Mouse (Mus musculus) 416B (cell line): ENCODE results near the gene Nf1.
A peak's percentile ranks its signal among the peaks of the same experiment; 100 is the strongest.

ENCODE experiments used
- DNase-seq: peaks from one replicate; pipeline ENCODE4 v3.0.0; 2011; ENCODE audit warnings: low read depth

Gene Nf1

GRCm38 (mm10) chr11:79460756-79461450 is 121.4 kb downstream of the Nf1 start:
- peak; percentile 47 for DNase-seq

DNA sequence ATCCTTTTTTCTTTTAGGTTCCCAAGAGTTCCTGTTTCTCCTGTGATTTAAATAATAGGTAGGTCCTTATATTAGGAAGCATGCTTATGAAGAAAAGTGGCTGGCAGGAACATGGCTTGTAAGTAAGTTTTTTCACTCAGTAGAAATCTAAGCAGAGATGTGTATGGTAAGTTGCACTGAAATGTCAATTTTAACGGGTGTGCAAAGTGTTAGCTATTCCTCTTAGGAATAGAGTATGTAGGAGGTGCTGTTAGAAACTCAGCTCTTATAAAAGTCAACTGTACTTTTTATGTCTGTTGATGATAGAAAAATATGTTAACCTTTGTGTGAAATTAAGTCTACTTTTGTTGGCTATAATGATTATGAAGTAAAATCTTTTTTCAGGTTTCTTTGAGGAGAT is 128.6 kb downstream of the Nf1 start:
- DNase-seq, result no peak

DNA sequence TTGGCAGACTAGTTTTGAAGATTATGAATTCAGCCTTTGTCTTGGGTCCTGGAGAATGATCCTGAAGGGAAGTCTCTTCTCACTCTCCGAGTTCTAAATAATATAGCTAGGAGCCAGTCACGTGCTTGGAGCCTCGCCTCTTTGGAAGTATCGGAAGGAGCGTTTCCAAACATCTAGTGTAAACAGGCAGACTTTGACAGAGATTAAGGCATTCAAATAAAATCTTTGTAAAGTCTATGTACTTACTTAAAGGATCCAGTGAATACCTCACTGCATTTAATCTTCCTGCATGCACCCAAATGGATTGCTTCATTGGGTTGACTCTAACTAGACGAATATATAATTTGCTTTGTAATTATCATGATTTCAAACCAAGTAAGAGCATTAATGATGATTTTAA is 143.9 kb downstream of the Nf1 start:
- DNase-seq, result no peak

DNA sequence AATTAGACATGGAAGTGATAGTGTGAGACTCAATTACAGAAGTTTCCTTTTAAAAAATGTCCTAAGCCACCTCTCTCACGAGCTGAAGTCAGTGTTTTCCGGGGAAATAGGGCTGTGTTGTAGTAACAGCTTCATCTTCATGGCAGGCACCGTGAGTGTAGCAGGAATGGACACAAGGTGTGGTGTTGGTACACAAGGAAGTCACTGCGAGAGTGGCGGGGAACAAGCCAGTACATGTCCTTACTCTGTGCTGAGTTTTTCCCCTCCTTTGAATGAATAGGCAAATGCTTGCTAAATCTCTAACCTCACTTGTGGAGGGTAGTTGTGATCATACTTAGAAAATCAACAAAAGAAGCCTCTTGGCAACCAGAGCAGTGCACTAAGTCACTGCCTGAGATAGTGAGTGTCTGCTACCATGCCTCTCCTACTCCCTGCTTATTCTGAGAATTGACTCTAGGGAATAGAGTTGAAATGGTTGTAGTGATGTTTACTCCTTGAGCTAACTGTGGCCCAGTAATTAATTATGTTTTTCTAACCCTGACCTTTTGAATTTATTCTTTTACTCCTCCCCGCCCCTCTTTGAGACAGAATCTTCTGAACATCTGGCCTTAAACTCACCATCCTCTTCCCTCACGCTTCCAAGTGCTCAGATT is 144.5 kb downstream of the Nf1 start:
- no peak for DNase-seq

- no peak for DNase-seq
Measured at GRCm38 (mm10) chr11:79484721-79485120, 145.2 kb downstream of the Nf1 start.

GRCm38 (mm10) chr11:79494976-79495800 is 155.7 kb downstream of the Nf1 start:
- peak; percentile 59 for DNase-seq

GRCm38 (mm10) chr11:79502917-79503316 is 163.4 kb downstream of the Nf1 start:
- no peak for DNase-seq

GRCm38 (mm10) chr11:79503845-79504244 is 164.4 kb downstream of the Nf1 start, which contains the start of gene Omg:
Omg (minus strand) TSS chr11:79504084.
- DNase-seq, result no peak

- no peak for DNase-seq
Measured at GRCm38 (mm10) chr11:79504506-79504905, 165.0 kb downstream of the Nf1 start.

GRCm38 (mm10) chr11:79511970-79512369 is 172.5 kb downstream of the Nf1 start:
- DNase-seq, result no peak

- DNase-seq, result no peak
Measured at GRCm38 (mm10) chr11:79515331-79515730, 175.8 kb downstream of the Nf1 start.

DNA sequence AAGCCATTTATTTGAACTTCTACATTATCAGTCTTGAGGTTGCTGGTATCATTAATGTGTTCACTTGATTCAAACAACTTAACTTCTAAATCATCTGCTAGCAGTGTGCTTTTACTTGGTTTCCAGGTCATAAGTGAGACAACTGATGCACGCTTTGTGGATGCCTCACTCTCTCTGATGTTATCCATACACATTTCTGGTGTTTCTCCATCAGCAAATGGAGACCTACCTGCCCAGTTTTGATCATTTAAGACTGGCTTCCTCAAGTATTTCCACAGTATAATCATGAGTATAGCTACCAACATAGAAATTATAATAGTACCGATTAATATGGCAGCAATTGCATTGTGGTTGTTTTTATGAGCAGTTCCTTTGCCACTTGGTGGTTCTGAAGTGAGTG is 176.3 kb downstream of the Nf1 start:
- no peak for DNase-seq

GRCm38 (mm10) chr11:79519299-79519698 is 179.8 kb downstream of the Nf1 start:
- no peak for DNase-seq

GRCm38 (mm10) chr11:79519878-79520291 is 180.4 kb downstream of the Nf1 start:
- peak; percentile 96 for DNase-seq

GRCm38 (mm10) chr11:79520772-79521171 is 181.3 kb downstream of the Nf1 start:
- peak; percentile 41 for DNase-seq

DNA sequence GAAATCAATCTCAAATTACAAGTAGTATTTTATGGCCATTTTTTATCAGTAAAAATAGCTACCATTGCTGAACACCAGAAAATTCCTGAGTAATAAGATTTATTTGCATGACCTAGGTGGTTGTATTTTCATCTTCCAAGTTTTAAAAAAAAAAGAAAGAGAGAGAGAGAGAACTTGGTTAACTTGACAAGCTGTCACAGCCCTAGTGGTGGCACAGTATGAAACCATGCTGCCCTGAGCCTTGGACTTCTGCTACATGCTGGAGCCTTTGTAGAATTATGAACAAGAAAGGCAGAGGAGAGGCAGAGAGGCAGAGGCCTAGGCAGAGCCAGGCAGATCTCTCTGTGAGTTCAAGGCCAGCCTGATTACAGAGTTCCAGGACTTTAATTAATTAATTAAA is 182.4 kb downstream of the Nf1 start:
- DNase-seq, result peak; percentile 72

DNA sequence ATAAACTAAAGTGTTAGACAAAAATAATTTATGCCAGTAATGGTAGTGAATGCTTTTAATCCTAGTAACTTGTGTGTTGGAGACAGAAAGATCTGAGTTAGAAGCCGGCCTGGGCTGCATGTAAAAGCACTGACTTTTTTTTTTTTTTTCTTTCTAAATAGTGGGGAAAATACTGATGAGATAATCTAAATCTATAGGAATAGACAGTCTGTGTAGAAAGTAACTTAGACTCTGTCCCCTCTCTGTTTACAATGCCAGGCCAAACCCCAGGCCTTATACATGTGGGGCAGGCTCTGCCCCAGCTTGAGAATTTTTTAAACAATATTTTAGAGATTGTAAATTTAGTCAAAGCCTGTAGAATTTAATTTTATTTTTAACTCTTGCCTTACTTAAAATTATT is 183.5 kb downstream of the Nf1 start:
- peak; percentile 41 for DNase-seq

- DNase-seq, result peak; percentile 93
Measured at GRCm38 (mm10) chr11:79523560-79524309, 184.2 kb downstream of the Nf1 start, which contains the start of gene Evi2b. Evi2b (minus strand) TSS chr11:79523762.

GRCm38 (mm10) chr11:79524310-79524575 is 184.8 kb downstream of the Nf1 start:
- DNase-seq, result no peak

- DNase-seq, result no peak
Measured at GRCm38 (mm10) chr11:79526549-79526948, 187.1 kb downstream of the Nf1 start.

DNA sequence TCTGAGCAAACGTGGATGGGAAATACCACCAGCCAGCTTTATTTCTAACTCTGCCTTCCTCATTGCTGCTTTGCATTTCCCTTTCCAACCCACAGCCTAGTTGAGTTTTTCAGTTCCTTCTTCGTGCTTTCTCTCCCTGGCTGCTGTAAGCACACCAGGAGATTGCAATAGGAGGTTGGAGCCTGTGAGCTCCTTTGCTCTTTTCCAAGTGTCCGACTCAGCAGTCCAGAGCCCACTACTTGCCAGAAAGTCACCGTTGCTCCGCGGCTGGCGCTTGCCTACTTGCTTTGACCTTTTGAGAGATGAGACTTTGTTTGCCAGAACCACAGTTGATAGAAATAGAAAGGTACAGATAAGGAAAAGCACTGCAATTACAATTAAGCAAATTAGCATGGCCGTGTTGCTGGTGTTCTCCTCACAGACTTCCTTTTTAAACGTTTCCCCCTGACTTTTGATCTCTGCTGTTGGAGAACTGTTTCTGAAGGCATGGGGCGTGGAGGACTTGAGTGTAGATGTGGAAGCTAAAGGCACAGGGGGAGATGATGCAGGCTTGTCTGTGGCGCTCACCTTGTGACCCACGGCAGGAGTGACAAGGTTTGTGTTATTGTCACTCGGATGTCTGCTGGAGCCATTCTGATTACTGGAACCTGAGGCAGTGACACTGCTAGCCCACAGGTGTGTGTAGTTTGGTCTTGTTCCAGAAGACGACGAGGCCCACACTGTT is 187.7 kb downstream of the Nf1 start:
- no peak for DNase-seq
